Mouse (Mus musculus): ENCODE results near the gene Zfp385b. TPM values are rescaled to one million over a fixed set of nuclear protein-coding genes. Genes with fewer than 3 reads are reported as not detected.

The Zfp385b gene
- polyA plus RNA-seq, 1 experiment from 2014 or later, result 2.5 TPM

Other genes with a start within 250 kb of the Zfp385b start
- gene Cwc22, start 126.7 kb upstream of the Zfp385b start, polyA plus RNA-seq (2014; fragmentation: Nextera tagmentation; extraction: Ambion mirVana), result 34.8 and 35.4 TPM in 2 replicates